Comparison of ENCODE assay signal across 19 mouse cellular contexts in the genomic region with DNA sequence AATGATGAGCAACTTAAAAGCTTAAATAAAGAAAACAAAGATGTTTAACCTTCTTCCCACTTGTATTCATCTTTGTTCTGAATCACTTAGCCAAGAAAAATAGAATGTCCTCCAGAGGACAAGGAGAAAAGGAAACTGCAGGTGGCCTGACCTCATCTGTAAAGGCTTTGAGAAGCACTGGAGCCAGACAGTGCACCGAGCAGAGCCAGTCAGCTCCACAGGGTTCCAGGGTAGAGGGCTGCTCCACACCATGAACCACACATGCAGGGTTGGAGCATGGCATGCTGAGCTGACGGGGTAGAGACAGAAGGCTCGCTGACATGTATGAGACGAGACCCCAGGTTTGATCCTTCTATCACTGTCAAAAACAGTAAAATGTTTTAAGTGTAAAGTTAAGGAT. TPM values are rescaled to one million over a fixed set of nuclear protein-coding genes. Genes with fewer than 3 reads are reported as not detected.
DNase-seq lines count a peak whose midpoint lies in the region; TF ChIP-seq lines count a peak whose summit lies in the region.
"Had no signal": no experiment of that assay in that cellular context is flagged by ENCODE, and none has a peak within 500 bp of the region (broad histone marks: within the 10 kb centered on the region; RNA-seq: fewer than 3 reads in every experiment).

No protein-coding gene starts in this region.

- no peak overlapping the region for H3K27ac ChIP-seq in left cerebral cortex, adult 2 months
- H3K27ac ChIP-seq: embryonic facial prominence, embryonic 15.5 days; hindbrain, embryonic 15.5 days had no signal

- intact Hi-C loops in left cerebral cortex, postnatal 4 days (cut with DNase I): no loop called here
- intact Hi-C loops in left cerebral cortex, adult 2 months (cut with DNase I): no loop called here

- TF ChIP-seq POLR2A in brain, embryonic 14.5 days (IDR thresholded peaks at IDR 0.05; ENCODE audit: borderline replicate concordance, extremely low read depth, insufficient read depth, insufficient read length, poor library complexity, severe bottlenecking): no peak

- no peak overlapping the region for H3K4me3 ChIP-seq in left cerebral cortex, adult 2 months
- H3K4me3 ChIP-seq: embryonic facial prominence, embryonic 15.5 days; hindbrain, embryonic 15.5 days; myocyte had no signal

- DNase-seq in cerebellum, adult 9-10 months: peak; percentile 18
- no peak for DNase-seq in cerebellum, adult 8-10 months
- peak; percentile 6 for DNase-seq in left cerebral cortex, postnatal 4 days
- no peak for DNase-seq in left cerebral cortex, adult 2 months (ENCODE audit: extremely low spot score in 1 of 2, low spot score in 2 of 2)
- DNase-seq in brain, embryonic 14.5 days (ENCODE audit: low read depth): peak; percentile 41
- DNase-seq in gonadal fat pad, adult 2 months (ENCODE audit: low read depth): peak; percentile 23
- DNase-seq in frontal cortex, postnatal 10 days (ENCODE audit: low spot score in 2 of 2): no peak
- DNase-seq in thymus, postnatal 14 days: no peak
- DNase-seq: adrenal gland, adult 2 months; gastrocnemius, postnatal 14 days; kidney, adult 8-10 months; kidney, postnatal 36 days; liver; lung, embryonic 14.5 days; right cerebral cortex, postnatal 25 days had no signal

- no peak for TF ChIP-seq CTCF in left cerebral cortex, adult 2 months (IDR thresholded peaks at IDR 0.05)
- TF ChIP-seq CTCF in brain, embryonic 14.5 days (IDR thresholded peaks at IDR 0.05; ENCODE audit: borderline replicate concordance, extremely low read depth, insufficient read depth, insufficient read length): no peak

RNA-seq across cellular contexts. Expression of gene Meltf, which starts 52.6 kb away (rescaled TPM):
- total RNA-seq in left cerebral cortex, postnatal 4 days (2021): under 1 TPM; 0.30 to 0.56 TPM
- total RNA-seq in left cerebral cortex, adult 2 months (2021): under 1 TPM; 0.51 to 0.54 TPM
- 0.15 and 0.16 TPM in 2 replicates for polyA plus RNA-seq in brain, embryonic 14.5 days (2012; rRNA removed)
- 0.20 and 0.56 TPM in 2 replicates for polyA plus RNA-seq in gonadal fat pad, adult 2 months (2012; rRNA removed)
- total RNA-seq: adrenal gland, adult 2 months had no signal
- polyA plus RNA-seq: heart, embryonic 14.5 days; myocyte had no signal

Comparison
In these comparisons a context has a peak if more than half of its experiments do, and no peak if none do; other contexts are left out.
1. DNase-seq: peak in cerebellum, adult 9-10 months (single experiment), left cerebral cortex, postnatal 4 days (single experiment), brain, embryonic 14.5 days (single experiment) and gonadal fat pad, adult 2 months (single experiment); none in cerebellum, adult 8-10 months (single experiment), left cerebral cortex, adult 2 months (0 of 2), frontal cortex, postnatal 10 days (0 of 2) and thymus, postnatal 14 days (single experiment).